ENCODE assay signal across 9 mouse cellular contexts in genomic region chr4:150138084-150138543, GRCm38 (mm10). TPM values are rescaled to one million over a fixed set of nuclear protein-coding genes. Genes with fewer than 3 reads are reported as not detected.
DNase-seq lines count a peak whose midpoint lies in the region; ATAC-seq and TF ChIP-seq lines count a peak whose summit lies in the region.
"Had no signal": no experiment of that assay in that cellular context is flagged by ENCODE, and none has a peak within 500 bp of the region (broad histone marks: within the 10 kb centered on the region; RNA-seq: fewer than 3 reads in every experiment).

No protein-coding gene starts in this region.

- peak; percentile 51 to 58 for DNase-seq in B cell, adult 2 months
- DNase-seq in adrenal gland, adult 18-20 months (ENCODE audit: low spot score in 2 of 2), result peak; percentile 53 to 69
- DNase-seq in embryo, embryonic 11.5 days (ENCODE audit: low read depth, low spot score), result peak; percentile 61
- DNase-seq in liver, adult 2 months (ENCODE audit: extremely low read depth, low read depth, low spot score), result peak; percentile 56
- peak; percentile 86 for DNase-seq in midbrain, postnatal 0 days (ENCODE audit: low spot score)
- DNase-seq in stomach, postnatal 0 days (ENCODE audit: low spot score), result peak; percentile 87

- WGBS in heart, embryonic 11.5 days (ENCODE audit: insufficient replicate concordance), result 21% methylated on average over 9 of the region's 9 CpGs
- WGBS in kidney, embryonic 15.5 days, result 24% methylated on average over 9 of the region's 9 CpGs
- WGBS in liver, adult 2 months, result 31% methylated on average over 9 of the region's 9 CpGs
- 33% methylated on average over 9 of the region's 9 CpGs for WGBS in midbrain, postnatal 0 days
- 11% methylated on average over 9 of the region's 9 CpGs for WGBS in stomach, postnatal 0 days

- TF ChIP-seq CTCF in liver, adult 2 months (IDR thresholded peaks at IDR 0.05; ENCODE audit: low read depth, low read length), result no peak
- no peak; the same call in 1 of the 2 replicates for TF ChIP-seq CTCF in midbrain, postnatal 0 days (IDR thresholded peaks at IDR 0.05)
- TF ChIP-seq CTCF in stomach, postnatal 0 days (IDR thresholded peaks at IDR 0.05; ENCODE audit: low read depth), result no peak; the same call in 1 of the 2 replicates

- no peaks in the 10 kb centered on the region for H3K79me2 ChIP-seq in liver, adult 2 months (ENCODE audit: control insufficient read depth, insufficient read depth, low read length)

- 0 out of 2 replicates have a peak overlapping the region, but pooled peaks have one; percentile 0 for H3K9ac ChIP-seq in heart, embryonic 11.5 days (ENCODE audit: low read depth, low read length)
- no peak overlapping the region for H3K9ac ChIP-seq in kidney, embryonic 15.5 days
- H3K9ac ChIP-seq in liver, adult 2 months (ENCODE audit: low read depth, low read length), result no peak overlapping the region
- 0 out of 2 replicates have a peak overlapping the region, but pooled peaks have one; percentile 37 for H3K9ac ChIP-seq in midbrain, postnatal 0 days (replicated peaks; ENCODE audit: low read length, poor library complexity, severe bottlenecking)
- peak overlapping the region; percentile 23; the same call in 1 of the 2 replicates for H3K9ac ChIP-seq in stomach, postnatal 0 days (ENCODE audit: low read length)

- H3K9me3 ChIP-seq in heart, embryonic 11.5 days (replicated peaks; ENCODE audit: control insufficient read depth, low read length), result no peaks in the 10 kb centered on the region
- no peaks in the 10 kb centered on the region for H3K9me3 ChIP-seq in kidney, embryonic 15.5 days (replicated peaks)
- no peaks in the 10 kb centered on the region for H3K9me3 ChIP-seq in midbrain, postnatal 0 days (ENCODE audit: low read length)
- no peaks in the 10 kb centered on the region for H3K9me3 ChIP-seq in stomach, postnatal 0 days (ENCODE audit: control insufficient read depth, low read length)

- no peak overlapping the region for H3K27ac ChIP-seq in heart, embryonic 11.5 days (ENCODE audit: low read depth, low read length)
- H3K27ac ChIP-seq in kidney, embryonic 15.5 days, result no peak overlapping the region
- H3K27ac ChIP-seq in liver, adult 2 months (replicated peaks; ENCODE audit: insufficient read depth, low read depth, low read length), result no peak overlapping the region
- H3K27ac ChIP-seq in midbrain, postnatal 0 days (ENCODE audit: low read depth, low read length), result 0 out of 2 replicates have a peak overlapping the region, but pooled peaks have one; percentile 51
- H3K27ac ChIP-seq in stomach, postnatal 0 days (replicated peaks), result no peak overlapping the region

- H3K4me3 ChIP-seq in heart, embryonic 11.5 days (ENCODE audit: low read depth, low read length), result 0 out of 2 replicates have a peak overlapping the region, but pooled peaks have one; percentile 2
- H3K4me3 ChIP-seq in kidney, embryonic 15.5 days (replicated peaks), result peak overlapping the region; percentile 24
- H3K4me3 ChIP-seq in liver, adult 2 months (ENCODE audit: insufficient read depth, low read depth, low read length), result no peak overlapping the region
- H3K4me3 ChIP-seq in midbrain, postnatal 0 days (ENCODE audit: low read depth, low read length), result peak overlapping the region; percentile 22
- peak overlapping the region; percentile 10; the same call in 1 of the 2 replicates for H3K4me3 ChIP-seq in stomach, postnatal 0 days (ENCODE audit: low read depth, low read length)

- H3K27me3 ChIP-seq in heart, embryonic 11.5 days (ENCODE audit: control insufficient read depth, insufficient read depth, low read length), result 0 out of 2 replicates have a peak, but pooled peaks cover 2% of the 10 kb centered on the region
- no peaks in the 10 kb centered on the region for H3K27me3 ChIP-seq in kidney, embryonic 15.5 days
- H3K27me3 ChIP-seq in liver, adult 2 months (ENCODE audit: control insufficient read depth, insufficient read depth, low read length), result no peaks in the 10 kb centered on the region
- H3K27me3 ChIP-seq in midbrain, postnatal 0 days (ENCODE audit: insufficient read depth, low read length), result no peaks in the 10 kb centered on the region
- no peaks in the 10 kb centered on the region for H3K27me3 ChIP-seq in stomach, postnatal 0 days (ENCODE audit: control insufficient read depth, insufficient read depth, low read length)

- peaks cover 7% of the 10 kb centered on the region for H3K4me1 ChIP-seq in heart, embryonic 11.5 days (ENCODE audit: control insufficient read depth, insufficient read depth, low read length)
- peaks cover 31% of the 10 kb centered on the region for H3K4me1 ChIP-seq in kidney, embryonic 15.5 days
- H3K4me1 ChIP-seq in liver, adult 2 months (ENCODE audit: control insufficient read depth, insufficient read depth, low read length), result peaks cover 5% of the 10 kb centered on the region; the same call in 1 of the 2 replicates
- peaks cover 3% of the 10 kb centered on the region; the same call in 1 of the 2 replicates for H3K4me1 ChIP-seq in midbrain, postnatal 0 days (ENCODE audit: insufficient read depth, low read length)
- H3K4me1 ChIP-seq in stomach, postnatal 0 days (replicated peaks; ENCODE audit: control insufficient read depth, insufficient read depth), result no peaks in the 10 kb centered on the region

- peak overlapping the region; percentile 50 for H3K4me2 ChIP-seq in heart, embryonic 11.5 days
- peak overlapping the region; percentile 48 for H3K4me2 ChIP-seq in kidney, embryonic 15.5 days
- H3K4me2 ChIP-seq in midbrain, postnatal 0 days (ENCODE audit: low read depth, low read length, poor library complexity, severe bottlenecking), result peak overlapping the region; percentile 36
- peak overlapping the region; percentile 42; the same call in 1 of the 2 replicates for H3K4me2 ChIP-seq in stomach, postnatal 0 days (replicated peaks; ENCODE audit: low read depth)

- no peaks in the 10 kb centered on the region for H3K36me3 ChIP-seq in heart, embryonic 11.5 days (ENCODE audit: control insufficient read depth, insufficient read depth, low read length)
- H3K36me3 ChIP-seq in kidney, embryonic 15.5 days, result no peaks in the 10 kb centered on the region
- no peaks in the 10 kb centered on the region for H3K36me3 ChIP-seq in liver, adult 2 months (ENCODE audit: control insufficient read depth, insufficient read depth, low read length)
- no peaks in the 10 kb centered on the region for H3K36me3 ChIP-seq in midbrain, postnatal 0 days (ENCODE audit: insufficient read depth, low read length)
- no peaks in the 10 kb centered on the region for H3K36me3 ChIP-seq in stomach, postnatal 0 days (ENCODE audit: control insufficient read depth, insufficient read depth, low read length)

- no peak for TF ChIP-seq POLR2A in liver, adult 2 months (IDR thresholded peaks at IDR 0.05; ENCODE audit: extremely low read depth, insufficient read depth, low read length)

- no peak; the same call in 1 of the 2 replicates for ATAC-seq in heart, embryonic 11.5 days (replicated peaks; ENCODE audit: insufficient number of reproducible peaks, low FRiP score, low TSS enrichment)
- ATAC-seq in kidney, embryonic 15.5 days (replicated peaks; ENCODE audit: low FRiP score), result peak; percentile 61
- ATAC-seq in midbrain, postnatal 0 days (ENCODE audit: low FRiP score), result peak; percentile 80
- peak; percentile 82 for ATAC-seq in stomach, postnatal 0 days (ENCODE audit: low FRiP score, low TSS enrichment)

- TF ChIP-seq EP300 in stomach, postnatal 0 days (optimal IDR thresholded peaks at IDR 0.05), result no peak

RNA-seq across cellular contexts. Expression of gene Slc2a7, which starts 10.7 kb away (rescaled TPM):
- total RNA-seq in adrenal gland, adult 18-20 months (2021), result not detected
- polyA plus RNA-seq in heart, embryonic 11.5 days (2014; fragmentation: Nextera tagmentation; extraction: Ambion mirVana), result not detected in 2 replicates
- polyA plus RNA-seq in kidney, embryonic 15.5 days (2015; fragmentation: Nextera tagmentation; extraction: Ambion mirVana), result not detected in 2 replicates
- not detected in 2 replicates for total RNA-seq in liver, adult 2 months (2014; rRNA removed)
- not detected in 2 replicates for polyA plus RNA-seq in liver, adult 2 months (2012; rRNA removed)
- total RNA-seq in midbrain, postnatal 0 days (2014; rRNA removed), result not detected in 2 replicates
- not detected in 2 replicates for polyA plus RNA-seq in midbrain, postnatal 0 days (2015; fragmentation: Nextera tagmentation; extraction: Ambion mirVana)
- polyA plus RNA-seq in stomach, postnatal 0 days (2015; fragmentation: Nextera tagmentation; extraction: Ambion mirVana), result 0.24 TPM in 1 of 2 replicates, not detected in the other
- total RNA-seq: gastrocnemius, postnatal 4 days had no signal

RNA-seq across cellular contexts. Expression of gene Slc2a5, which starts 19.0 kb away (rescaled TPM):
- 10 to 100 TPM in 1 of 2 experiments, 1 to 10 TPM in 1; 5.9 to 30.2 TPM for total RNA-seq in adrenal gland, adult 18-20 months (2021)
- polyA plus RNA-seq in heart, embryonic 11.5 days (2014; fragmentation: Nextera tagmentation; extraction: Ambion mirVana), result 0.79 and 1.3 TPM in 2 replicates
- 1.6 and 2.7 TPM in 2 replicates for polyA plus RNA-seq in kidney, embryonic 15.5 days (2015; fragmentation: Nextera tagmentation; extraction: Ambion mirVana)
- 7.8 and 8.0 TPM in 2 replicates for total RNA-seq in liver, adult 2 months (2014; rRNA removed)
- polyA plus RNA-seq in liver, adult 2 months (2012; rRNA removed), result 2.9 and 3.3 TPM in 2 replicates
- 1.5 and 4.3 TPM in 2 replicates for total RNA-seq in midbrain, postnatal 0 days (2014; rRNA removed)
- 2.1 and 3.2 TPM in 2 replicates for polyA plus RNA-seq in midbrain, postnatal 0 days (2015; fragmentation: Nextera tagmentation; extraction: Ambion mirVana)
- 0.76 and 0.80 TPM in 2 replicates for polyA plus RNA-seq in stomach, postnatal 0 days (2015; fragmentation: Nextera tagmentation; extraction: Ambion mirVana)

RNA-seq across cellular contexts. Expression of gene Gpr157, which starts 50.9 kb away (rescaled TPM):
- total RNA-seq in adrenal gland, adult 18-20 months (2021), result 1 to 10 TPM; 1.1 to 1.6 TPM
- 1.3 and 1.5 TPM in 2 replicates for polyA plus RNA-seq in heart, embryonic 11.5 days (2014; fragmentation: Nextera tagmentation; extraction: Ambion mirVana)
- 0.51 and 0.53 TPM in 2 replicates for polyA plus RNA-seq in kidney, embryonic 15.5 days (2015; fragmentation: Nextera tagmentation; extraction: Ambion mirVana)
- 1.6 and 2.0 TPM in 2 replicates for total RNA-seq in liver, adult 2 months (2014; rRNA removed)
- 1.4 and 2.0 TPM in 2 replicates for polyA plus RNA-seq in liver, adult 2 months (2012; rRNA removed)
- 4.4 TPM in 2 replicates for total RNA-seq in midbrain, postnatal 0 days (2014; rRNA removed)
- polyA plus RNA-seq in midbrain, postnatal 0 days (2015; fragmentation: Nextera tagmentation; extraction: Ambion mirVana), result 0.47 and 0.49 TPM in 2 replicates
- 0.55 and 0.75 TPM in 2 replicates for polyA plus RNA-seq in stomach, postnatal 0 days (2015; fragmentation: Nextera tagmentation; extraction: Ambion mirVana)

Comparison
In these comparisons a context has a peak if more than half of its experiments do, and no peak if none do; other contexts are left out.
1. H3K9ac ChIP-seq: peak in heart, embryonic 11.5 days (single experiment), midbrain, postnatal 0 days (single experiment) and stomach, postnatal 0 days (single experiment); none in kidney, embryonic 15.5 days (single experiment) and liver, adult 2 months (single experiment).
2. Peak in every context shown above with its lines, with median percentiles within 50 percentile points of each other: DNase-seq and H3K4me2 ChIP-seq.